Mouse (Mus musculus) CH12.LX (cell line): Measurements from ENCODE around the gene Ei24. TPM values are rescaled to one million over a fixed set of nuclear protein-coding genes. Genes with fewer than 3 reads are reported as not detected.

Experiments used
- DNase-seq: peaks from one replicate; pipeline ENCODE4 v3.0.0-alpha.2; 2013; ENCODE audit errors: extremely low read depth
- H3K27ac ChIP-seq: 2 replicates; pipeline ENCODE4 v1.5.1; 2012; ENCODE audit warnings: low read depth, mild to moderate bottlenecking, control low read depth, moderate library complexity; ENCODE audit not compliant: insufficient read depth
- H3K27me3 ChIP-seq: replicated peaks from 2 replicates; pipeline ENCODE3; 2012; ENCODE audit warnings: inconsistent platforms
- H3K36me3 ChIP-seq, 2 experiments: replicated peaks in 1 of 2; 2 replicates each; pipeline versions ENCODE3 to v1.6.1; 2012; ENCODE audit warnings: inconsistent platforms in 1 of 2, low read length in 1 of 2, mild to moderate bottlenecking in 1 of 2, mixed read lengths in 1 of 2, moderate library complexity in 1 of 2; ENCODE audit not compliant: control insufficient read depth in 1 of 2, insufficient read depth in 1 of 2
- H3K4me1 ChIP-seq, 2 experiments: 2 replicates each; pipeline ENCODE4 v1.6.1; 2012; ENCODE audit warnings: inconsistent platforms in 1 of 2, moderate library complexity in 1 of 2; ENCODE audit not compliant: insufficient read depth in 2 of 2, control insufficient read depth in 1 of 2
- H3K4me2 ChIP-seq: 2 replicates; pipeline ENCODE4 v1.6.1; 2012; ENCODE audit warnings: low read depth, mild to moderate bottlenecking, control low read depth; ENCODE audit not compliant: poor library complexity, insufficient read depth, severe bottlenecking
- H3K4me3 ChIP-seq, 3 experiments: fragments of 150-350 bp in 1 of 3; sonication (generic) in 1 of 3; replicated peaks in 1 of 3; 2 replicates each; pipeline versions ENCODE3 to v1.5.1; 2011 to 2012; ENCODE audit warnings: low read depth in 2 of 3, low read length in 2 of 3, mild to moderate bottlenecking in 2 of 3, moderate library complexity in 2 of 3, control low read depth in 1 of 3, improper control_type of control experiment in 1 of 3, inconsistent platforms in 1 of 3, mixed read lengths in 1 of 3; ENCODE audit not compliant: poor library complexity in 1 of 3
- H3K79me2 ChIP-seq: replicated peaks from 2 replicates; pipeline ENCODE4 v1.6.1; 2012; ENCODE audit warnings: mild to moderate bottlenecking, moderate library complexity; ENCODE audit not compliant: control insufficient read depth, poor library complexity, insufficient read depth, severe bottlenecking; ENCODE audit errors: extremely low read depth
- H3K9ac ChIP-seq: 2 replicates; pipeline ENCODE4 v1.6.1; 2012; ENCODE audit warnings: low read depth, mild to moderate bottlenecking, control low read depth, moderate library complexity; ENCODE audit not compliant: insufficient read depth
- H3K9me3 ChIP-seq: replicated peaks from 2 replicates; pipeline ENCODE3; 2012; ENCODE audit warnings: low read length, inconsistent platforms, mixed read lengths
- CHD2 ChIP-seq: IDR thresholded peaks from 2 replicates; pipeline ENCODE4 v1.6.1; 2011; ENCODE audit warnings: low read length, improper control_type of control experiment
- E2F4 ChIP-seq: IDR thresholded peaks from 2 replicates; pipeline ENCODE4 v1.6.1; 2011; ENCODE audit warnings: low read depth, low read length, improper control_type of control experiment; ENCODE audit not compliant: insufficient replicate concordance
- ETS1 ChIP-seq: conservative IDR thresholded peaks from 2 replicates; pipeline ENCODE4 v1.6.1; 2012; ENCODE audit warnings: low read depth, mild to moderate bottlenecking, inconsistent platforms, low read length, improper control_type of control experiment, moderate library complexity
- GABPA ChIP-seq: IDR thresholded peaks from 2 replicates; pipeline ENCODE4 v1.6.1; 2012; ENCODE audit warnings: low read depth, low read length, improper control_type of control experiment, inconsistent platforms; ENCODE audit not compliant: insufficient replicate concordance
- IRF4 ChIP-seq: IDR thresholded peaks from 2 replicates; pipeline ENCODE4 v1.6.1; 2014; ENCODE audit warnings: low read depth, mild to moderate bottlenecking, inconsistent platforms, low read length, improper control_type of control experiment
- JUND ChIP-seq: conservative IDR thresholded peaks from 2 replicates; pipeline ENCODE4 v1.6.1; 2011; ENCODE audit warnings: low read depth, low read length, improper control_type of control experiment
- MAX ChIP-seq: IDR thresholded peaks from 2 replicates; pipeline ENCODE4 v1.6.1; 2011; ENCODE audit warnings: low read length, improper control_type of control experiment
- MAZ ChIP-seq: IDR thresholded peaks from 2 replicates; pipeline ENCODE4 v1.6.1; 2012; ENCODE audit warnings: low read depth, mild to moderate bottlenecking, inconsistent platforms, low read length, improper control_type of control experiment, moderate library complexity
- NRF1 ChIP-seq: IDR thresholded peaks from 2 replicates; pipeline ENCODE4 v1.6.1; 2014; ENCODE audit warnings: low read depth, mild to moderate bottlenecking, inconsistent platforms, low read length, improper control_type of control experiment, moderate library complexity
- PAX5 ChIP-seq: IDR thresholded peaks from 2 replicates; pipeline ENCODE4 v1.6.1; 2012; ENCODE audit warnings: low read length, inconsistent platforms, mixed read lengths
- POLR2AphosphoS2 ChIP-seq: IDR thresholded peaks from 2 replicates; pipeline ENCODE4 v1.6.1; 2011; ENCODE audit warnings: low read depth, low read length, improper control_type of control experiment
- RAD21 ChIP-seq: IDR thresholded peaks from 2 replicates; pipeline ENCODE4 v1.6.1; 2011; ENCODE audit warnings: low read depth, mild to moderate bottlenecking, low read length, improper control_type of control experiment, moderate library complexity
- UBTF ChIP-seq: IDR thresholded peaks from 2 replicates; pipeline ENCODE4 v1.6.1; 2012; ENCODE audit warnings: low read depth, mild to moderate bottlenecking, inconsistent platforms, low read length, improper control_type of control experiment, moderate library complexity
- ZC3H11A ChIP-seq: IDR thresholded peaks from 2 replicates; pipeline ENCODE4 v1.6.1; 2012; ENCODE audit warnings: low read depth, mild to moderate bottlenecking, inconsistent platforms, low read length, improper control_type of control experiment
- dilution Hi-C: fragments of 300-500 bp; cut with MboI; formaldehyde crosslinking; loops from 2 replicates; pipeline ENCODE4 v1.14.3; 2020; ENCODE audit warnings: low sequenced_read_pairs; ENCODE audit not compliant: extremely low pct_unique_long_range_greater_than_20kb, extremely low pct_ligation_motif_present
- in situ Hi-C: fragments of 300-500 bp; cut with MboI; formaldehyde crosslinking; loops from 3 replicates; pipeline ENCODE4 v1.14.3; 2019; ENCODE audit warnings: low sequenced_read_pairs, low pct_ligation_motif_present, low pct_unique_long_range_greater_than_20kb, mixed read lengths
- polyA plus RNA-seq: library from polyadenylated mRNA; unstranded; fragments of >175 nt; gene quantifications from 2 replicates; pipeline ENCODE4 v1.2.1, GENCODE M21; 2012; ENCODE audit warnings: low read depth; ENCODE audit not compliant: insufficient read length
- total RNA-seq, 2 experiments: library from RNA; depleted of rRNA; stranded (reverse); fragments of 300-350 nt in 1 of 2; fragments of >200 nt in 1 of 2; gene quantifications; 2 replicates each; pipeline ENCODE4 v1.2.3; 2012 to 2014

The Ei24 gene
- total and polyA plus RNA-seq, 3 experiments = 37.7 to 64.3 (median 57.6) TPM

- H3K36me3 ChIP-seq = no peaks in the 10 kb centered on the region
- H3K9me3 ChIP-seq = no peaks in the 10 kb centered on the region
- H3K4me1 ChIP-seq = peaks cover 0 to 3% of the 10 kb centered on the region in 2 experiments; a peak in 2 of 4 replicates
- H3K9ac ChIP-seq = no peak overlapping the region
- no peak overlapping the region for H3K27ac ChIP-seq
- no peak for TF ChIP-seq UBTF
- no peak for TF ChIP-seq MAZ
- no peak for TF ChIP-seq E2F4
- no peak for TF ChIP-seq CHD2
- no peak for TF ChIP-seq NRF1
- no peaks in the 10 kb centered on the region for H3K27me3 ChIP-seq
- no peak for DNase-seq
- H3K79me2 ChIP-seq = no peaks in the 10 kb centered on the region
- dilution Hi-C loops (no loop called here), in situ Hi-C loops (no loop called here)
- H3K4me3 ChIP-seq = no peak overlapping the region
- no peak overlapping the region for H3K4me2 ChIP-seq
These were observed 6.7 kb upstream of the Ei24 start for GRCm38 (mm10) chr9:36803926-36804325.

- no peak overlapping the region for H3K9ac ChIP-seq
- H3K4me3 ChIP-seq = no peak overlapping the region
- no peaks in the 10 kb centered on the region for H3K36me3 ChIP-seq
- no peak overlapping the region for H3K4me2 ChIP-seq
- TF ChIP-seq E2F4 = no peak
- no peak for TF ChIP-seq POLR2AphosphoS2
- TF ChIP-seq RAD21 = no peak
- no peak for TF ChIP-seq PAX5
- no peak for TF ChIP-seq ZC3H11A
- no peak for TF ChIP-seq JUND
- TF ChIP-seq GABPA = no peak
- TF ChIP-seq ETS1 = no peak
- TF ChIP-seq IRF4 = no peak
- in situ Hi-C loops (no loop called here), dilution Hi-C loops (no loop called here)
- H3K4me1 ChIP-seq = peaks cover 0 to 3% of the 10 kb centered on the region in 2 experiments; a peak in 2 of 4 replicates
- H3K27ac ChIP-seq = no peak overlapping the region
- no peaks in the 10 kb centered on the region for H3K79me2 ChIP-seq
- no peak for DNase-seq
- no peaks in the 10 kb centered on the region for H3K9me3 ChIP-seq
- peaks cover 2% of the 10 kb centered on the region for H3K27me3 ChIP-seq
These were observed 6.2 kb upstream of the Ei24 start for GRCm38 (mm10) chr9:36803386-36803785.

- TF ChIP-seq MAX = no peak
- TF ChIP-seq, all 38 proteins: peak for 0
These were observed 5.8 kb upstream of the Ei24 start for GRCm38 (mm10) chr9:36802951-36803350.

More at GRCm38 (mm10) chr9:36802951-36803350, 5.8 kb upstream of the Ei24 start:
- Histone ChIP-seq H3K4me2 (no peak overlapping the region), H3K4me1 (peaks cover 0 to 3% of the 10 kb centered on the region in 2 experiments; a peak in 2 of 4 replicates), H3K79me2 (no peaks in the 10 kb centered on the region), H3K27me3 (peaks cover 5% of the 10 kb centered on the region), H3K9ac (no peak overlapping the region), H3K4me3 (no peak overlapping the region), H3K36me3 (no peaks in the 10 kb centered on the region), H3K9me3 (no peaks in the 10 kb centered on the region), H3K27ac (no peak overlapping the region)
- dilution Hi-C loops (no loop called here), in situ Hi-C loops (no loop called here)
- DNase-seq = no peak
